Mouse (Mus musculus) stomach, postnatal 0 days (tissue): Measurements from ENCODE around the gene Zfp385a.

Experiments
- CTCF ChIP-seq: IDR thresholded peaks from 2 replicates; pipeline ENCODE4 v1.5.1; 2016; ENCODE audit warnings: antibody characterized with exemption, low read depth, mild to moderate bottlenecking, moderate library complexity
- EP300 ChIP-seq: optimal IDR thresholded peaks from 2 replicates; pipeline ENCODE3; 2016; ENCODE audit warnings: antibody characterized with exemption

GRCm38 (mm10) chr15:103295851-103296250 is 44.0 kb downstream of the Zfp385a start:
- TF ChIP-seq CTCF (no peak), EP300 (no peak)
